Mouse (Mus musculus): ENCODE measurements at regions not wholly inside any gene's neighbourhood (a gene's known extent, or its start where the extent isn't known, plus 50 kb on each side); places are given as distances from the start of the nearest gene placed in this dataset.

DNA sequence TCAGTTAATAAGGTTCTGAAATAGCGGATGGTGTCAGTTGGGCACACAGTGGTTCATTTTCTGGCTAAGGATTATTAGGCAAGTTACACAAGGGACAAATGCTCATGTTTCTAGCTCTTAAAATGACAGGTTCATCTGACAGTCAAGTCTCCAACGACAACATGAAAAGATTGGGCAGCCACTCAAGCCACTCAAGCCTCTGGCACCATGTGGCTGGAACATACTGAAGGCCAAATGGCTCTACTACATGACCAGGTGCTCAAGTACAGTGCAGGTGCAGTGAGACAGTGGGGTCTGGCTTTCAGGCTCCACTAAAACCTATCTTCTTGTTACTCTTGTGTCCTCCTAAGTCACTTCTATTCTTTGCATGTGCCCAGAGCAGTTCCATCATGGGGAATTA, 441.2 kb upstream of the Tmpo start:
- TF ChIP-seq CTCF (IDR thresholded peaks at IDR 0.05; ENCODE audit: borderline replicate concordance, extremely low read depth, insufficient read depth, insufficient read length) = no peak
- no peak for TF ChIP-seq POLR2A (IDR thresholded peaks at IDR 0.05; ENCODE audit: borderline replicate concordance, extremely low read depth, insufficient read depth, insufficient read length, poor library complexity, severe bottlenecking)
